Mouse (Mus musculus) ES-Bruce4 (cell line): ENCODE data around the gene Dus3l. TPM values are rescaled to one million over a fixed set of nuclear protein-coding genes. Genes with fewer than 3 reads are reported as not detected.

Experiments used
- H3K27ac ChIP-seq: 2 replicates; pipeline ENCODE4 v1.5.1; 2012; ENCODE audit warnings: low read length, inconsistent platforms; ENCODE audit not compliant: insufficient read depth
- H3K27me3 ChIP-seq: 2 replicates; pipeline ENCODE4 v1.6.1; 2012; ENCODE audit warnings: mild to moderate bottlenecking, low read length, inconsistent platforms; ENCODE audit not compliant: control insufficient read depth, poor library complexity, insufficient read depth, severe bottlenecking
- H3K36me3 ChIP-seq: 2 replicates; pipeline ENCODE4 v1.6.1; 2012; ENCODE audit warnings: inconsistent platforms, mild to moderate bottlenecking, low read length, moderate library complexity; ENCODE audit not compliant: control insufficient read depth, poor library complexity, insufficient read depth, severe bottlenecking
- H3K4me1 ChIP-seq: one replicate; pipeline ENCODE4 v1.8.1; 2011; ENCODE audit warnings: low read length; ENCODE audit not compliant: control insufficient read depth, insufficient read depth
- H3K4me3 ChIP-seq: 2 replicates; pipeline ENCODE4 v1.5.1; 2011; ENCODE audit warnings: low read depth, mild to moderate bottlenecking, low read length
- H3K9ac ChIP-seq: 2 replicates; pipeline ENCODE4 v1.6.1; 2012; ENCODE audit warnings: low read depth, mild to moderate bottlenecking, inconsistent platforms; ENCODE audit not compliant: poor library complexity, severe bottlenecking
- H3K9me3 ChIP-seq: replicated peaks from 2 replicates; pipeline ENCODE4 v1.6.1; 2012; ENCODE audit warnings: mild to moderate bottlenecking, low read length, inconsistent platforms; ENCODE audit not compliant: control insufficient read depth, poor library complexity, insufficient read depth, severe bottlenecking
- CTCF ChIP-seq: IDR thresholded peaks from one replicate; pipeline ENCODE4 v1.8.1; 2011; ENCODE audit warnings: low read depth, low read length
- EP300 ChIP-seq: IDR thresholded peaks from 2 replicates; pipeline ENCODE4 v1.6.1; 2011; ENCODE audit warnings: low read depth, low read length; ENCODE audit not compliant: insufficient read depth
- POLR2A ChIP-seq: IDR thresholded peaks from one replicate; pipeline ENCODE4 v1.8.1; 2011; ENCODE audit warnings: low read length; ENCODE audit not compliant: insufficient read depth
- polyA plus RNA-seq: library from polyadenylated mRNA; stranded (reverse); fragments of >200 nt; gene quantifications from 2 replicates; pipeline ENCODE4 v1.2.4, GENCODE M21; 2011; ENCODE audit warnings: low read depth; ENCODE audit not compliant: missing spikeins, insufficient read depth, insufficient read length

Dus3l gene
- polyA plus RNA-seq, 1 experiment: 18.4 TPM

DNA sequence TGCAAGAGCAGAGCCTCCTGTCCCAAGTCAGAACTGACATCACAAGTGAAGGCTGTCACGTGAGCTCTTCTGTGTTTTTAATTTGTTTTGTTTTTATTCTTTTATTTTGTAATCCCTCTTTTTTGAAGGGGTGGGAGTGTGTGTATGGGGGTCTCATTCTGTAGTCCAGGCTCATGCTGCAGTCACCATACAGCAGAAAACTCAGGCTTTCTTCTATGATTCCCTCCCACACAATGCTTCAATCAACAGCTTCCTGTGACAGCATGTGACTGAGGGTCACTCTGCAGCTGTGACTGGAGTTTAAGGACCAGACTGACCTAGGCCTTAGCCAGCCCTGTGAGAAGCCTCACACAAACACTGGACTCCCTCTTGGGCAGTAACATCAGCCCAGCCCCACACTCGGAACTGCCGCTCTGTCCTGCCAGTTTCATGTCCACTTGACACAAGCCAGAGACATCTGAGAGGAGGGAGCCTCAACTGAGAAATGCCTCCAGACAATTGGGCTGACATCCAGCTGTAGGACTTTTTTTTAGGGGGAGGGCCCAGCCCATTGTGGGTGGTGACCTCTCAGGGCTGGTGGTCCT lies 14.3 kb downstream of the Dus3l start:
- no peaks in the 10 kb centered on the region for H3K9me3 ChIP-seq
- no peaks in the 10 kb centered on the region for H3K27me3 ChIP-seq
- no peak overlapping the region for H3K9ac ChIP-seq
- no peaks in the 10 kb centered on the region for H3K4me1 ChIP-seq
- H3K27ac ChIP-seq: no peak overlapping the region
- no peak overlapping the region for H3K4me3 ChIP-seq
- no peak for TF ChIP-seq CTCF
- TF ChIP-seq POLR2A: no peak
- TF ChIP-seq EP300: no peak
- H3K36me3 ChIP-seq: 0 out of 2 replicates have a peak, but pooled peaks cover 6% of the 10 kb centered on the region

DNA sequence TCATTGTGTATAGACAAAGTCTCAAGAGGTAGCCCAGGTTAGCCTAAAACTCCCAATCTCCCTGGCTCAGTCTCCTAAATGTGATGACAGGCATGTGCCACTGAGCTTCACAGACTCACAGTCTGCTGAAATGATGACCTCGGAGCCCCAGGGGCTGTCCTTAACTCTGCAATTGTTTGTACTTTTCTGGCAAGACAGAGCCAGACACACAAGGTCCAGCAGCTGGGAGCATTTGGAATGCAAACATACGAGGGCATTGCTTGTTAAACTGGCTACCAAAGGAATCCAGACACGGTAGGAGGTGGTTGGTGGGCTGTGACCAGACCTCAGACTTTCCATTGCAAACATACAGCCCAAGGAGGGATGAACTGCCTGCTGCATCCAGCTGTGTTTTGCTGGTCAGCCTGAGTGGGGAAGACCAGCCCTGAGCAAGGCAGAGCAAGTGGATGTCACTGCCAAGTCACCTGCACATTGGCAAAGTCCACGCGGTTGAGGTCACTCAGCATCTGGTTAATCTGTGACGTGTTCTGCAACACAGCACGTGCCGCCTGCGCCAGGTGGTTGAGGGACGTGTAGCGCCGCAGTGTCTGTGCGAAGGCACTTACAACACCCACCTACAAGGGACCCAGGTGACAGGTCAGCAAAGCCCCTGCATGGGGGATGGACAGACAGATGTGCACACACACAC lies 15.9 kb downstream of the Dus3l start:
- Histone ChIP-seq H3K9ac (no peak overlapping the region), H3K4me1 (no peaks in the 10 kb centered on the region), H3K4me3 (no peak overlapping the region), H3K27ac (no peak overlapping the region), H3K27me3 (no peaks in the 10 kb centered on the region), H3K9me3 (no peaks in the 10 kb centered on the region), H3K36me3 (0 out of 2 replicates have a peak, but pooled peaks cover 6% of the 10 kb centered on the region)
- no peak for TF ChIP-seq EP300
- TF ChIP-seq POLR2A: no peak
- TF ChIP-seq CTCF: no peak

DNA sequence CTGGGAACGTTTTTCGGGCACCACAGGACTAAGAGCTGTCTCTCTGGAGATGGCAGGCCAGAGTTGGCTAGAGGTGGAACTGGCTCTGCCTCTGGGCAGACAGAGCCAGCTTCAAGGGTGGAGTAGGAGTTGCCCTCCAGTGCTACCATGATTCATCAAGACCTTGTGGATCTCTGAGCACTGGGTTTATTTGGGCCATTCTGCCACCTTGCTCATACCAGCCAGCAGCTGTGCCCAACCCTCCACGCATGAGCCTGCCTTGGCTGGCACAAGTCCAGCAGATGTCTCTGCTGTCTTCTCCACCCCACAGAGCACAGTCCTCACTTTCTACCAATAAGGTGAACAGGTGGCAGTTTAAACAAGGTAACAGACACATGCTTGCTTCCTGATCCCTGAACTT lies 24.3 kb downstream of the Dus3l start:
- no peaks in the 10 kb centered on the region for H3K4me1 ChIP-seq
- no peak overlapping the region for H3K4me3 ChIP-seq
- H3K27me3 ChIP-seq: no peaks in the 10 kb centered on the region
- no peak overlapping the region for H3K9ac ChIP-seq
- TF ChIP-seq EP300 (no peak), CTCF (no peak), POLR2A (no peak)
- no peaks in the 10 kb centered on the region for H3K9me3 ChIP-seq
- H3K36me3 ChIP-seq: no peaks in the 10 kb centered on the region
- H3K27ac ChIP-seq: no peak overlapping the region

DNA sequence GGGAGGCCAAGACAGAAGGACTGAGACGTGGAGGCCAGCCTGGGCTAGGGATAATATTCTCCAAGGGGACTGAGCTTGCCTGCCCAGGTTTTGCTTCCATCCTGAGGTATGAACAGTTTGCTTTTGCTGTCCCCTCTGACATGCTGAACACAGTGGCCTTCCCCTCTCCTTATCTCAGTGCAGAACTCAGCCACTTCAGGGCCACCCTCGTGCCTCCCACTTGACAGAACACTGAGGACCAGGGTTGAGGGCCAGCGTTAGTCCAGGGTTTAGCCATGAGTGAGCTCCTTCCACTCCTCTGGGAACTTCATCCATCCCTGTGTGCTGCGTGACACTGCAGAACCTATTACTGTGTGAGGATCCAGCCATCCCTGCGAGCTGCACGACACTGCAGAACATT lies 24.7 kb downstream of the Dus3l start:
- H3K4me3 ChIP-seq: no peak overlapping the region
- TF ChIP-seq EP300: no peak
- no peak for TF ChIP-seq CTCF
- TF ChIP-seq POLR2A: no peak
- H3K9ac ChIP-seq: no peak overlapping the region
- H3K4me1 ChIP-seq: no peaks in the 10 kb centered on the region
- H3K9me3 ChIP-seq: no peaks in the 10 kb centered on the region
- no peak overlapping the region for H3K27ac ChIP-seq
- H3K27me3 ChIP-seq: no peaks in the 10 kb centered on the region
- H3K36me3 ChIP-seq: no peaks in the 10 kb centered on the region

DNA sequence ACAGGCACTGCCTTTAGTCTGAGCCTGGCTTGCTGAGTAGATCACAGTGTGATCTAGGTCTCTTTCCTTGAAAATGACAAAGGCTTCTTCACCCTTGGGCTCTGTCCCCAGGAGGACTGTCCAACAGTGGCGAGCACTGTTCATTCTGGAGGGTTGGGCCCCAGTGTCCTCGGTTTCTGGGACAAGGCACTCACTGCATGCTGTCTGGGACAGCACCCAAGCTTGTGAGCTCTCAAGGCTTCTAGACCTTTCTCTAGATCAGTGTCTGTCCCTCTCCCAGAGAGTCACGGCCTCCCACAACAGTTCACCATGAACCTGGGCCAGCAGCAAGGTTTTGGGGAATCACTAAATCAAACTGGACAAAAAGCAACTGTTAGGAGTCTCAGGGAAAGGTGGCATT lies 28.0 kb downstream of the Dus3l start:
- H3K4me1 ChIP-seq: no peaks in the 10 kb centered on the region
- TF ChIP-seq EP300: no peak
- no peak for TF ChIP-seq POLR2A
- no peak for TF ChIP-seq CTCF
- H3K36me3 ChIP-seq: no peaks in the 10 kb centered on the region
- H3K9me3 ChIP-seq: no peaks in the 10 kb centered on the region
- no peak overlapping the region for H3K27ac ChIP-seq
- no peaks in the 10 kb centered on the region for H3K27me3 ChIP-seq
- H3K4me3 ChIP-seq: no peak overlapping the region
- H3K9ac ChIP-seq: no peak overlapping the region

DNA sequence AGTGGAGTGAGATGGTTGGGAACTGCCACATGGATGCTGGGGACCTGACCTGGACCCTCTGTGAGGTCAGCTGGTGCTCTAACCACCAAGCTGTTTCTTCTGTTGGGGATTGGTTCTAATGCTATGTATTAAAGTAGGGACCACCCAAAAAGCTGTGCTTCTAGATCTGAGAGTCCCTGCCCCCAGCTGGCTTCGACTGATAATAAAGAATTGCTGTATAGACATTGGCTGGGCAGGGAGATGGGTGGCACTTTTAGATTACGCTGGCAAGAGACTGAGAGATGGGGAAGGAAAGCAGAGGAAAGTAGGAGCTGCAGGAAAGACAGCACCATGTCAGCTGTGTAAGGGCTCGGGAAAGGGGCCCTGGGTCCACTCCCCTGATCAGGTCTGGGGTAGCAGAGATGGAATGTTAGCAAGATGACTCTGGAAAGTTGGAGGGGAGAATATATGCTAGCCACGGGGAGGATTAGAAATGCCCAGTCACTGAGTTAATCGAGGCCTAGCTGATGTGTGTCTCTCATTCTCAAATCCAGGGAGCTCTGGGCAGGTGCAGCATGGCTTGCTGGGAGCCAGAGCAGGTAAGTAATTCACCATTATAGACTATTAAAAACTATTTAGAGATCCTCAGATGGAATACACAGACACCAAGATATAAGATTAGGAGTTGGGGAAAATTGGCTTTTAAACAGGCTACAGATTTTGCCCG lies 29.2 kb downstream of the Dus3l start:
- Histone ChIP-seq H3K4me3 (no peak overlapping the region), H3K36me3 (no peaks in the 10 kb centered on the region), H3K27ac (no peak overlapping the region), H3K4me1 (no peaks in the 10 kb centered on the region), H3K9me3 (no peaks in the 10 kb centered on the region), H3K9ac (no peak overlapping the region), H3K27me3 (no peaks in the 10 kb centered on the region)
- TF ChIP-seq POLR2A: no peak
- no peak for TF ChIP-seq CTCF
- no peak for TF ChIP-seq EP300
